Comparison of ENCODE assay signal across 9 mouse cellular contexts in genomic region chr5:148739141-148739540, GRCm38 (mm10).
A peak's percentile ranks its signal among the peaks of the same experiment; 100 is the strongest.
DNase-seq lines count a peak whose midpoint lies in the region; ATAC-seq and TF ChIP-seq lines count a peak whose summit lies in the region.
"Had no signal": no experiment of that assay in that cellular context is flagged by ENCODE, and none has a peak within 500 bp of the region (broad histone marks: within the 10 kb centered on the region; RNA-seq: fewer than 3 reads in every experiment).

No protein-coding gene starts in this region.

- H3K27me3 ChIP-seq in C2C12 (ENCODE audit: control insufficient read depth, insufficient read depth, insufficient read length), result no peaks in the 10 kb centered on the region
- H3K27me3 ChIP-seq in cerebellum, adult 2 months (ENCODE audit: control insufficient read depth, insufficient read depth, low read length), result no peaks in the 10 kb centered on the region
- H3K27me3 ChIP-seq: forebrain, embryonic 12.5 days; neural tube, embryonic 13.5 days had no signal

- DNase-seq in NIH3T3 (ENCODE audit: low read depth) (peak; percentile 36), liver (peak; percentile 42)
- DNase-seq in cerebellum, adult 2 months, result no peak
- DNase-seq in cerebellum, postnatal 36 days, result no peak
- DNase-seq in left cerebral cortex, postnatal 10 days (ENCODE audit: extremely low spot score in 1 of 2, low spot score in 2 of 2), result no peak

- H3K36me3 ChIP-seq in C2C12 (ENCODE audit: control insufficient read depth, insufficient read depth), result no peaks in the 10 kb centered on the region
- H3K36me3 ChIP-seq: forebrain, embryonic 12.5 days; neural tube, embryonic 13.5 days had no signal

- intact Hi-C loops in left cerebral cortex, postnatal 10 days (cut with DNase I), result no loop called here

- no peaks in the 10 kb centered on the region for H3K79me3 ChIP-seq in C2C12 (ENCODE audit: low read depth)

- peak; percentile 95 for ATAC-seq in megakaryocyte progenitor cell, adult 5-6 weeks (replicated peaks; ENCODE audit: poor library complexity)

- 62% methylated on average over 3 of the region's 3 CpGs for WGBS in cerebellum, adult 2 months

- no peak overlapping the region for H3K27ac ChIP-seq in cerebellum, adult 2 months (ENCODE audit: insufficient read depth, low read length)
- H3K27ac ChIP-seq: forebrain, embryonic 12.5 days; neural tube, embryonic 13.5 days had no signal

- H3K79me2 ChIP-seq in C2C12 (ENCODE audit: control insufficient read depth, insufficient read depth), result no peaks in the 10 kb centered on the region

- no peak overlapping the region for H3K4me3 ChIP-seq in C2C12 (ENCODE audit: insufficient read depth, poor library complexity, severe bottlenecking)
- no peak overlapping the region for H3K4me3 ChIP-seq in cerebellum, adult 2 months (replicated peaks; ENCODE audit: insufficient read depth, low read depth, low read length)
- H3K4me3 ChIP-seq: forebrain, embryonic 12.5 days; neural tube, embryonic 13.5 days had no signal

- no peak for TF ChIP-seq POLR2A in cerebellum, adult 2 months (IDR thresholded peaks at IDR 0.05; ENCODE audit: borderline replicate concordance, insufficient read depth, low read length)

- no peaks in the 10 kb centered on the region for H3K4me1 ChIP-seq in cerebellum, adult 2 months (ENCODE audit: control insufficient read depth, insufficient read depth, low read length)
- H3K4me1 ChIP-seq: forebrain, embryonic 12.5 days had no signal

- no peak overlapping the region for H3ac ChIP-seq in C2C12 (ENCODE audit: control insufficient read depth, insufficient read length, low read depth)

- TF ChIP-seq CTCF in C2C12 (IDR thresholded peaks at IDR 0.05; ENCODE audit: control insufficient read depth, insufficient read depth, insufficient read length), result no peak
- no peak for TF ChIP-seq CTCF in cerebellum, adult 2 months (IDR thresholded peaks at IDR 0.05; ENCODE audit: borderline replicate concordance, insufficient read depth, low read depth, low read length)

TF ChIP-seq in C2C12, 6 proteins besides CTCF, POLR2A, EP300 and RAD21:
- TF ChIP-seq MYOD1 (IDR thresholded peaks at IDR 0.05; ENCODE audit: control insufficient read depth, insufficient read length, low read depth) (no peak), CEBPB (IDR thresholded peaks at IDR 0.05; ENCODE audit: low read depth) (peak; percentile 88)

Comparison
In these comparisons a context has a peak if more than half of its experiments do, and no peak if none do; other contexts are left out.
1. DNase-seq: peak in NIH3T3 (single experiment) and liver (single experiment); none in cerebellum, adult 2 months (0 of 2), cerebellum, postnatal 36 days (0 of 2) and left cerebral cortex, postnatal 10 days (0 of 2).